Comparison of ENCODE assay signal across 7 mouse cellular contexts in genomic region chr5:137334317-137334716, GRCm38 (mm10). TPM values are rescaled to one million over a fixed set of nuclear protein-coding genes. Genes with fewer than 3 reads are reported as not detected.
DNase-seq lines count a peak whose midpoint lies in the region; ATAC-seq and TF ChIP-seq lines count a peak whose summit lies in the region.

No protein-coding gene starts in this region.

- 55% methylated on average over 10 of the region's 10 CpGs for WGBS in kidney, postnatal 0 days
- 52% methylated on average over 10 of the region's 10 CpGs for WGBS in hindbrain, embryonic 16.5 days
- 50% methylated on average over 10 of the region's 10 CpGs for WGBS in midbrain, postnatal 0 days

- H3K9ac ChIP-seq in kidney, postnatal 0 days (ENCODE audit: low read depth, low read length): no peak overlapping the region
- H3K9ac ChIP-seq in hindbrain, embryonic 16.5 days (ENCODE audit: low read depth, low read length): no peak overlapping the region
- no peak overlapping the region for H3K9ac ChIP-seq in midbrain, postnatal 0 days (replicated peaks; ENCODE audit: low read length, poor library complexity, severe bottlenecking)

- H3K27me3 ChIP-seq in kidney, postnatal 0 days (ENCODE audit: insufficient read depth, low read length): no peaks in the 10 kb centered on the region
- H3K27me3 ChIP-seq in hindbrain, embryonic 16.5 days (replicated peaks; ENCODE audit: control insufficient read depth, insufficient read depth, low read length): no peaks in the 10 kb centered on the region
- H3K27me3 ChIP-seq in midbrain, postnatal 0 days (ENCODE audit: insufficient read depth, low read length): no peaks in the 10 kb centered on the region

- no peak overlapping the region; the same call in 1 of the 2 replicates for H3K4me2 ChIP-seq in kidney, postnatal 0 days (ENCODE audit: low read length)
- peak overlapping the region; percentile 92 for H3K4me2 ChIP-seq in hindbrain, embryonic 16.5 days (ENCODE audit: low read length)
- H3K4me2 ChIP-seq in midbrain, postnatal 0 days (ENCODE audit: low read depth, low read length, poor library complexity, severe bottlenecking): no peak overlapping the region

- peak overlapping the region; percentile 50; the same call in 1 of the 2 replicates for H3K4me3 ChIP-seq in kidney, postnatal 0 days (replicated peaks; ENCODE audit: low read depth, low read length)
- peak overlapping the region; percentile 50; the same call in 1 of the 2 replicates for H3K4me3 ChIP-seq in hindbrain, embryonic 16.5 days (ENCODE audit: low read length)
- H3K4me3 ChIP-seq in midbrain, postnatal 0 days (ENCODE audit: low read depth, low read length): peak overlapping the region; percentile 52; the same call in 1 of the 2 replicates

- H3K36me3 ChIP-seq in kidney, postnatal 0 days (ENCODE audit: insufficient read depth, low read length): no peaks in the 10 kb centered on the region
- no peaks in the 10 kb centered on the region for H3K36me3 ChIP-seq in hindbrain, embryonic 16.5 days (ENCODE audit: control insufficient read depth, insufficient read depth, low read length)
- peaks cover 2% of the 10 kb centered on the region; the same call in 1 of the 2 replicates for H3K36me3 ChIP-seq in midbrain, postnatal 0 days (ENCODE audit: insufficient read depth, low read length)

- no peak overlapping the region for H3K27ac ChIP-seq in kidney, postnatal 0 days
- no peak overlapping the region for H3K27ac ChIP-seq in hindbrain, embryonic 16.5 days (ENCODE audit: low read depth, low read length)
- H3K27ac ChIP-seq in midbrain, postnatal 0 days (ENCODE audit: low read depth, low read length): no peak overlapping the region

- no peak for DNase-seq in kidney, postnatal 0 days (ENCODE audit: low spot score)
- no peak for DNase-seq in kidney, postnatal 14 days
- peak; percentile 15 for DNase-seq in brain, adult 2 months (ENCODE audit: low read depth, low spot score)
- DNase-seq in midbrain, postnatal 0 days (ENCODE audit: low spot score): no peak
- DNase-seq in urinary bladder, postnatal 14 days (ENCODE audit: low spot score): no peak
- no peak for DNase-seq in adrenal gland, adult 8-10 months

- no peaks in the 10 kb centered on the region for H3K9me3 ChIP-seq in kidney, postnatal 0 days (replicated peaks; ENCODE audit: low read length)
- no peaks in the 10 kb centered on the region for H3K9me3 ChIP-seq in hindbrain, embryonic 16.5 days (ENCODE audit: control insufficient read depth, low read length)
- H3K9me3 ChIP-seq in midbrain, postnatal 0 days (ENCODE audit: low read length): no peaks in the 10 kb centered on the region

- H3K4me1 ChIP-seq in kidney, postnatal 0 days (replicated peaks; ENCODE audit: insufficient read depth, low read length): peaks cover 4% of the 10 kb centered on the region
- H3K4me1 ChIP-seq in hindbrain, embryonic 16.5 days (ENCODE audit: control insufficient read depth, insufficient read depth, low read depth, low read length): peaks cover 15% of the 10 kb centered on the region
- peaks cover 3% of the 10 kb centered on the region; the same call in 1 of the 2 replicates for H3K4me1 ChIP-seq in midbrain, postnatal 0 days (ENCODE audit: insufficient read depth, low read length)

- no peak for TF ChIP-seq CTCF in kidney, postnatal 0 days (IDR thresholded peaks at IDR 0.05; ENCODE audit: low read depth)
- no peak for TF ChIP-seq CTCF in midbrain, postnatal 0 days (IDR thresholded peaks at IDR 0.05)

- no peak for ATAC-seq in kidney, postnatal 0 days (replicated peaks; ENCODE audit: low FRiP score, low read depth)
- no peak for ATAC-seq in hindbrain, embryonic 16.5 days
- ATAC-seq in midbrain, postnatal 0 days (ENCODE audit: low FRiP score): no peak

RNA-seq across cellular contexts. Expression of gene Slc12a9, which starts 0.9 kb away (rescaled TPM):
- 11.8 and 12.0 TPM in 2 replicates for polyA plus RNA-seq in kidney, postnatal 0 days (2015; fragmentation: Nextera tagmentation; extraction: Ambion mirVana)
- polyA plus RNA-seq in hindbrain, embryonic 16.5 days (2015; fragmentation: Nextera tagmentation; extraction: Ambion mirVana): 24.5 and 26.7 TPM in 2 replicates
- 28.9 and 30.4 TPM in 2 replicates for total RNA-seq in midbrain, postnatal 0 days (2014; rRNA removed)
- 27.0 and 27.8 TPM in 2 replicates for polyA plus RNA-seq in midbrain, postnatal 0 days (2015; fragmentation: Nextera tagmentation; extraction: Ambion mirVana)
- total RNA-seq in adrenal gland, adult 8-10 months (2022): 10 to 100 TPM; 10.2 to 22.1 (median 16.6) TPM

RNA-seq across cellular contexts. Expression of gene Ephb4, which starts 15.6 kb away (rescaled TPM):
- 38.1 and 40.5 TPM in 2 replicates for polyA plus RNA-seq in kidney, postnatal 0 days (2015; fragmentation: Nextera tagmentation; extraction: Ambion mirVana)
- 5.8 and 9.2 TPM in 2 replicates for polyA plus RNA-seq in hindbrain, embryonic 16.5 days (2015; fragmentation: Nextera tagmentation; extraction: Ambion mirVana)
- 14.0 and 16.0 TPM in 2 replicates for total RNA-seq in midbrain, postnatal 0 days (2014; rRNA removed)
- polyA plus RNA-seq in midbrain, postnatal 0 days (2015; fragmentation: Nextera tagmentation; extraction: Ambion mirVana): 4.7 and 4.9 TPM in 2 replicates
- 10 to 100 TPM; 51.4 to 70.3 (median 61.1) TPM for total RNA-seq in adrenal gland, adult 8-10 months (2022)

RNA-seq across cellular contexts. Expression of gene Trip6, which starts 20.1 kb away (rescaled TPM):
- 74.8 and 75.6 TPM in 2 replicates for polyA plus RNA-seq in kidney, postnatal 0 days (2015; fragmentation: Nextera tagmentation; extraction: Ambion mirVana)
- polyA plus RNA-seq in hindbrain, embryonic 16.5 days (2015; fragmentation: Nextera tagmentation; extraction: Ambion mirVana): 13.2 and 17.3 TPM in 2 replicates
- total RNA-seq in midbrain, postnatal 0 days (2014; rRNA removed): 11.6 and 17.5 TPM in 2 replicates
- 10.3 and 10.9 TPM in 2 replicates for polyA plus RNA-seq in midbrain, postnatal 0 days (2015; fragmentation: Nextera tagmentation; extraction: Ambion mirVana)
- 10 to 100 TPM; 35.7 to 54.9 (median 48.5) TPM for total RNA-seq in adrenal gland, adult 8-10 months (2022)

RNA-seq across cellular contexts. Expression of gene Srrt, which starts 26.8 kb away (rescaled TPM):
- 68.0 and 77.7 TPM in 2 replicates for polyA plus RNA-seq in kidney, postnatal 0 days (2015; fragmentation: Nextera tagmentation; extraction: Ambion mirVana)
- 88.1 and 100 TPM in 2 replicates for polyA plus RNA-seq in hindbrain, embryonic 16.5 days (2015; fragmentation: Nextera tagmentation; extraction: Ambion mirVana)
- total RNA-seq in midbrain, postnatal 0 days (2014; rRNA removed): 112 and 114 TPM in 2 replicates
- 53.4 and 56.4 TPM in 2 replicates for polyA plus RNA-seq in midbrain, postnatal 0 days (2015; fragmentation: Nextera tagmentation; extraction: Ambion mirVana)
- 100 to 1,000 TPM; 145 to 244 (median 187) TPM for total RNA-seq in adrenal gland, adult 8-10 months (2022)

RNA-seq across cellular contexts. Expression of gene Ufsp1, which starts 39.9 kb away (rescaled TPM):
- 11.4 and 12.8 TPM in 2 replicates for polyA plus RNA-seq in kidney, postnatal 0 days (2015; fragmentation: Nextera tagmentation; extraction: Ambion mirVana)
- polyA plus RNA-seq in hindbrain, embryonic 16.5 days (2015; fragmentation: Nextera tagmentation; extraction: Ambion mirVana): 25.5 and 29.6 TPM in 2 replicates
- 24.5 and 29.3 TPM in 2 replicates for total RNA-seq in midbrain, postnatal 0 days (2014; rRNA removed)
- polyA plus RNA-seq in midbrain, postnatal 0 days (2015; fragmentation: Nextera tagmentation; extraction: Ambion mirVana): 35.0 and 41.2 TPM in 2 replicates
- total RNA-seq in adrenal gland, adult 8-10 months (2022): 10 to 100 TPM; 13.0 to 16.4 (median 15.8) TPM
